Mouse (Mus musculus) ES-Bruce4 (cell line): ENCODE measurements around the gene Gse1. TPM values are rescaled to one million over a fixed set of nuclear protein-coding genes. Genes with fewer than 3 reads are reported as not detected.

Source experiments
- H3K27ac ChIP-seq: 2 replicates; pipeline ENCODE4 v1.5.1; 2012; ENCODE audit warnings: low read length, inconsistent platforms; ENCODE audit not compliant: insufficient read depth
- H3K27me3 ChIP-seq: 2 replicates; pipeline ENCODE4 v1.6.1; 2012; ENCODE audit warnings: mild to moderate bottlenecking, low read length, inconsistent platforms; ENCODE audit not compliant: control insufficient read depth, poor library complexity, insufficient read depth, severe bottlenecking
- H3K36me3 ChIP-seq: 2 replicates; pipeline ENCODE4 v1.6.1; 2012; ENCODE audit warnings: inconsistent platforms, mild to moderate bottlenecking, low read length, moderate library complexity; ENCODE audit not compliant: control insufficient read depth, poor library complexity, insufficient read depth, severe bottlenecking
- H3K4me1 ChIP-seq: one replicate; pipeline ENCODE4 v1.8.1; 2011; ENCODE audit warnings: low read length; ENCODE audit not compliant: control insufficient read depth, insufficient read depth
- H3K4me3 ChIP-seq: 2 replicates; pipeline ENCODE4 v1.5.1; 2011; ENCODE audit warnings: low read depth, mild to moderate bottlenecking, low read length
- H3K9ac ChIP-seq: 2 replicates; pipeline ENCODE4 v1.6.1; 2012; ENCODE audit warnings: low read depth, mild to moderate bottlenecking, inconsistent platforms; ENCODE audit not compliant: poor library complexity, severe bottlenecking
- H3K9me3 ChIP-seq: replicated peaks from 2 replicates; pipeline ENCODE4 v1.6.1; 2012; ENCODE audit warnings: mild to moderate bottlenecking, low read length, inconsistent platforms; ENCODE audit not compliant: control insufficient read depth, poor library complexity, insufficient read depth, severe bottlenecking
- CTCF ChIP-seq: IDR thresholded peaks from one replicate; pipeline ENCODE4 v1.8.1; 2011; ENCODE audit warnings: low read depth, low read length
- EP300 ChIP-seq: IDR thresholded peaks from 2 replicates; pipeline ENCODE4 v1.6.1; 2011; ENCODE audit warnings: low read depth, low read length; ENCODE audit not compliant: insufficient read depth
- POLR2A ChIP-seq: IDR thresholded peaks from one replicate; pipeline ENCODE4 v1.8.1; 2011; ENCODE audit warnings: low read length; ENCODE audit not compliant: insufficient read depth
- polyA plus RNA-seq: library from polyadenylated mRNA; stranded (reverse); fragments of >200 nt; gene quantifications from 2 replicates; pipeline ENCODE4 v1.2.4, GENCODE M21; 2011; ENCODE audit warnings: low read depth; ENCODE audit not compliant: missing spikeins, insufficient read depth, insufficient read length

Gse1 gene
- polyA plus RNA-seq, 1 experiment, result 31.8 TPM

- Histone ChIP-seq H3K4me3 (no peak overlapping the region), H3K9me3 (no peaks in the 10 kb centered on the region), H3K27ac (peak overlapping the region; percentile 49), H3K9ac (no peak overlapping the region), H3K27me3 (no peaks in the 10 kb centered on the region), H3K4me1 (peaks cover 11% of the 10 kb centered on the region), H3K36me3 (no peaks in the 10 kb centered on the region)
- peak; percentile 84 for TF ChIP-seq CTCF
- TF ChIP-seq EP300, result peak; percentile 84
- no peak for TF ChIP-seq POLR2A
These were observed 179.5 kb downstream of the Gse1 start for GRCm38 (mm10) chr8:120407701-120408240.

DNA sequence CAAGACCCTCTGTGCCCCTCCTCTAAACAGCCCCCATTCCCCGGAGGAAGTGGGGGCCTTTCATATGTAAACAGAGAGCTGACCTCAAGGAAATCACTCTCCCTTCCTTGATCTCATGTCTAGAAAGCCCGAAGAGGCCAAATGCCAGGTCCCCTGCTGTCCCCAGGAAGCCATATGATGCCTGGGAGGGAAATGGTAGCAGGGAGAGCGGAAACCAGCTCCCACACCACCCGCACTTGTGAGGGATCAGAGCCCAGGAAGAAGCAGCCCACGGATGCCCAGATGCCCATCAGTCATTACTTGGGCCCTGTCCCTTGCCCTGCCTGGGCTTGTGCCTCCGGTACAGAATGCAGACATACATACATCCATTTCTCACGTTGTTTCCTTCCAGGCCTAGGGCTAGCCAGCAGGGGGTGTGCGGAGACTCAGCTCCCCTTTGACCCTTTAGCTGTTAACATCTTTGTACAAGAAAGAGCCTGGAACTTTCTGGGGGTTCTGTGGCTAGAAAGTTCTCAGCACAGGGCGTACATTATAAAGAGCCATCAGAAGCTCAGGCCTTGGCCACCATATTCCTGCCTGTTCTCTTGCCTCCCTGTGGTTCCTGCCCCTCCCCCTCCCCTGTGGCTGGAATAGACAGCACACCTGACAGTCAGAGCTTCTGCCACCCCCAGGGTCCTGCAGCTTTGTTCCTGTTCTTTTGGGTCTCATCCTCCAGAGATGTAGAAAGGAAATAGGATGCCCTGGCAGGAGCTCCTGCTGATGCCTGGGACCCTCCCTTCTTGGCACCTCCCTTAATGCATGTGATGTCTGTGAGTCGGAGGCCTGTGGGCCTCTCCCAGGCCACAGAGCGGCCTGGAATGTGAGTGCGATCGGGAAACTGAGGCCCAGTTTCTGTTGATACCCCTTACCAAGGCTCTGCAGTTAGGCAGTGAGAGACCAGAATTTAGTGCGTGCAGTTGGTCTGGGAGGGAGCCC lies 180.3 kb downstream of the Gse1 start:
- Histone ChIP-seq H3K27me3 (no peaks in the 10 kb centered on the region), H3K4me1 (peaks cover 11% of the 10 kb centered on the region), H3K27ac (peak overlapping the region; percentile 49), H3K36me3 (no peaks in the 10 kb centered on the region), H3K9ac (no peak overlapping the region), H3K9me3 (no peaks in the 10 kb centered on the region), H3K4me3 (no peak overlapping the region)
- TF ChIP-seq EP300 (0 out of 2 replicates have a peak, but pooled peaks have one; percentile 69), POLR2A (no peak), CTCF (peak; percentile 25)

- Histone ChIP-seq H3K27me3 (no peaks in the 10 kb centered on the region), H3K27ac (no peak overlapping the region), H3K9ac (no peak overlapping the region), H3K4me1 (peaks cover 11% of the 10 kb centered on the region), H3K9me3 (no peaks in the 10 kb centered on the region), H3K36me3 (no peaks in the 10 kb centered on the region), H3K4me3 (no peak overlapping the region)
- 0 out of 2 replicates have a peak, but pooled peaks have one; percentile 12 for TF ChIP-seq EP300
- no peak for TF ChIP-seq CTCF
- TF ChIP-seq POLR2A, result no peak
These were observed 181.2 kb downstream of the Gse1 start for GRCm38 (mm10) chr8:120409371-120410013.

GRCm38 (mm10) chr8:120411059-120411458 lies 182.8 kb downstream of the Gse1 start:
- Histone ChIP-seq H3K4me1 (peaks cover 11% of the 10 kb centered on the region), H3K27ac (no peak overlapping the region), H3K9me3 (no peaks in the 10 kb centered on the region), H3K27me3 (no peaks in the 10 kb centered on the region), H3K4me3 (no peak overlapping the region), H3K36me3 (no peaks in the 10 kb centered on the region), H3K9ac (no peak overlapping the region)
- TF ChIP-seq POLR2A, result no peak
- no peak for TF ChIP-seq CTCF
- no peak for TF ChIP-seq EP300

GRCm38 (mm10) chr8:120411862-120412261 lies 183.6 kb downstream of the Gse1 start:
- H3K4me1 ChIP-seq, result peaks cover 11% of the 10 kb centered on the region

More at GRCm38 (mm10) chr8:120411862-120412261, 183.6 kb downstream of the Gse1 start:
- no peaks in the 10 kb centered on the region for H3K9me3 ChIP-seq
- H3K9ac ChIP-seq, result no peak overlapping the region
- no peak for TF ChIP-seq CTCF
- no peak for TF ChIP-seq POLR2A
- H3K27ac ChIP-seq, result no peak overlapping the region
- no peak overlapping the region for H3K4me3 ChIP-seq
- H3K27me3 ChIP-seq, result no peaks in the 10 kb centered on the region
- H3K36me3 ChIP-seq, result no peaks in the 10 kb centered on the region
